Mouse (Mus musculus) layer of hippocampus, adult 18-20 months (tissue): ENCODE results near the gene Uba1. TPM values are rescaled to one million over a fixed set of nuclear protein-coding genes. Genes with fewer than 3 reads are reported as not detected.
"Not testable (repeated sequence)": the region's sequence is repeated elsewhere in the genome, so short reads cannot be mapped to it uniquely, and the experiment has no call there.

Experiments
- DNase-seq, 2 experiments: peaks; one replicate each; pipeline ENCODE4 v3.0.0; 2022; ENCODE audit warnings: low spot score in 2 of 2
- total RNA-seq, 2 experiments: library from RNA; stranded (reverse); gene quantifications; 2 replicates each; pipeline ENCODE4 v1.2.3; 2021

Uba1 gene
- total RNA-seq, 2 experiments from 2014 or later = 362 to 380 TPM

GRCm38 (mm10) chrX:20705083-20705402 lies 46.9 kb downstream of the Uba1 start:
- DNase-seq = no peak

DNA sequence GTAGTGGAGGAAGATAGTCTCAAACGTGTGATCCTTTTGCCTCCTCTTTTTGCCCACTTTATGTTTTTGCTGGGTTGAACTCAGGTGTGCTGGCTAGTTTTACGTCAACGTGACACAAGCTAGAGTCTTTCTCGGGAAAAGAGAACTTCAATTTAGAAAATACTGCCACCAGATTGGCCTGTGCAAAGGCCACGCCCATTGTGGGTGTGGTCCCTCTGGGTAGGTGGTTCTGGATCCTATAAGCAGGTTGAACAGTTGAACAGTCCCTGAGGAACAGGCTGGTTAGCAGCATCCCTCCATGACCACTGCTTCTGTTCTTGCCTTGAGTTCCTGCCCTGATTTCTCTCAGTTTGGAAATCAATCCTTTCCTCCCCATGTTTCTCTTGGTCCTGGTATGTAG lies 70.6 kb downstream of the Uba1 start:
- no peak for DNase-seq

DNA sequence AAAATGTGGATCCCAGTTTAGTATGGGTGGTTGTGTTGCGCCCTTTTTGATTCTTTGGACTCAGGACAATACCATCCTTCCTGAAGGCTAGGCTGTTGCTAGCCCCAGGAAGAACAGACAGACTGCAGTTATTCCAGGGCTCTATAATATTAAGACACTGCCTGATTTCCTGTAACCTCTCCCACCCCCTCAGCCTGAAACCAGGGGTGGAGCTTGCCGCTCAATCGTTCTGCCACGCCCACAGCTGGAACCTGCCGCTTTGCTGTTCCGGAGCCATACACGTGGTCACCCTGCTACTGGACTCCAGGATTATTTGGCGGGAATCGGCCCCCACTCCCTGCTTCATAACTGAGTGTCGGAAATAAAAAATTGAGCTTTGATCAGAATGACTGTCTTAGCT lies 71.9 kb downstream of the Uba1 start:
- DNase-seq = not testable (repeated sequence)

Other genes with a start within 250 kb of the Uba1 start
- 1 to 10 TPM; 7.8 to 9.9 TPM for gene Jade3, start 232.6 kb upstream of the Uba1 start, total RNA-seq
- under 1 TPM; 0.28 to 0.32 TPM for gene Rgn, start 108.5 kb upstream of the Uba1 start, total RNA-seq
- gene Rbm10, start 40.8 kb upstream of the Uba1 start, total RNA-seq = 10 to 100 TPM; 48.6 to 53.0 TPM
- gene Ndufb11, start 40.7 kb upstream of the Uba1 start, total RNA-seq = 100 to 1,000 TPM; 154 to 174 TPM
- 100 to 1,000 TPM; 197 to 200 TPM for gene Cdk16, start 29.6 kb downstream of the Uba1 start, total RNA-seq
- gene Usp11, start 45.6 kb downstream of the Uba1 start, total RNA-seq = 100 to 1,000 TPM; 114 to 129 TPM
- 100 to 1,000 TPM; 183 to 186 TPM for gene Araf, start 139.5 kb downstream of the Uba1 start, total RNA-seq
- not detected for gene Timp1, start 211.8 kb downstream of the Uba1 start, total RNA-seq